Mouse (Mus musculus): ENCODE measurements around the gene Jak2. TPM values are rescaled to one million over a fixed set of nuclear protein-coding genes. Genes with fewer than 3 reads are reported as not detected.
A peak's percentile ranks its signal among the peaks of the same experiment; 100 is the strongest.

Gene Jak2
- polyA plus RNA-seq, 1 experiment from 2014 or later = 9.8 TPM

DNA sequence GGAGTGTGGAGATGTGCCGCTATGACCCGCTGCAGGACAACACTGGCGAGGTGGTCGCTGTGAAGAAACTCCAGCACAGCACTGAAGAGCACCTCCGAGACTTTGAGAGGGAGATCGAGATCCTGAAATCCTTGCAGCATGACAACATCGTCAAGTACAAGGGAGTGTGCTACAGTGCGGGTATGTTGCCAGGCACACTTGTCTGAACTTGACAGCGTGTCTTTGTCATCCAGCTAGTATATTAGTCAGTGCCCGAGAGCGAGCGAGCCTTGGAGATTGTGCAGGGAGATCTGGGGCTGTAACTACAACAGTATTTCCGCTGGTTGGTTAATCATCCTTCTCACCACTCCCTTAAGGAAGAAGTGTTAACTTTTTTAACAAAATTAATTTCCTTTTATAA lies 49.3 kb downstream of the Jak2 start:
- no peaks in the 10 kb centered on the region for H3K9me3 ChIP-seq (replicated peaks; ENCODE audit: control insufficient read depth, low read length)
- 91% methylated on average over 13 of the region's 13 CpGs for WGBS (ENCODE audit: insufficient replicate concordance)
- no peak overlapping the region for H3K4me3 ChIP-seq (ENCODE audit: low read depth, low read length)
- ATAC-seq (replicated peaks; ENCODE audit: insufficient number of reproducible peaks, low FRiP score, low TSS enrichment) = no peak
- H3K9ac ChIP-seq (ENCODE audit: low read depth, low read length) = no peak overlapping the region
- H3K4me1 ChIP-seq (ENCODE audit: control insufficient read depth, insufficient read depth, low read length) = no peaks in the 10 kb centered on the region
- no peaks in the 10 kb centered on the region for H3K27me3 ChIP-seq (ENCODE audit: control insufficient read depth, insufficient read depth, low read length)
- H3K27ac ChIP-seq (ENCODE audit: low read depth, low read length) = no peak overlapping the region
- H3K36me3 ChIP-seq (ENCODE audit: control insufficient read depth, insufficient read depth, low read length) = peaks cover 3% of the 10 kb centered on the region; the same call in 1 of the 2 replicates
- no peak overlapping the region for H3K4me2 ChIP-seq

- WGBS (ENCODE audit: insufficient replicate concordance) = 85% methylated on average over 2 of the region's 2 CpGs
- Histone ChIP-seq H3K4me1 (ENCODE audit: control insufficient read depth, insufficient read depth, low read length) (no peaks in the 10 kb centered on the region), H3K9me3 (replicated peaks; ENCODE audit: control insufficient read depth, low read length) (no peaks in the 10 kb centered on the region), H3K9ac (ENCODE audit: low read depth, low read length) (no peak overlapping the region), H3K4me3 (ENCODE audit: low read depth, low read length) (no peak overlapping the region), H3K36me3 (ENCODE audit: control insufficient read depth, insufficient read depth, low read length) (peaks cover 3% of the 10 kb centered on the region; the same call in 1 of the 2 replicates), H3K4me2 (no peak overlapping the region), H3K27ac (ENCODE audit: low read depth, low read length) (no peak overlapping the region), H3K27me3 (ENCODE audit: control insufficient read depth, insufficient read depth, low read length) (no peaks in the 10 kb centered on the region)
- ATAC-seq (replicated peaks; ENCODE audit: insufficient number of reproducible peaks, low FRiP score, low TSS enrichment) = no peak
Observed at GRCm38 (mm10) chr19:29302119-29302518, 50.5 kb downstream of the Jak2 start.

DNA sequence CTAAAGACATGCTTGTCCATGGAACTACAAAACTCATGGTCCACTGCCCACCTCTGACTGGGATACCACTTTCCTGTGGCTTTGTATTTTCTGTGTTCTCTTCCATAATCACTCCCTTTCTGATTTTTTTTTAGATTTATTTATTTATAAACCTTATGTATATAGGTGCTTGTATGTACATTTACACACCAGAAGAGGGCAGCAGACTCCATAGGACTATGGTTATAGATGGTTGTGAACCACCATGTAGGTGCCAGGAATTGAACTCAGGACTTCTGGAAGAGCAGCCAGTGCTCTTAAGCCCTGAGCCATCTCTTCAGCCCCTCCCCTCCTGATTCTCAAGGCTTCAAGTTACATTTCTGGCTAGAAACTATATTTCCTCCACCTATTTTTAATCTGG lies 57.2 kb downstream of the Jak2 start:
- H3K4me2 ChIP-seq = no peak overlapping the region

DNA sequence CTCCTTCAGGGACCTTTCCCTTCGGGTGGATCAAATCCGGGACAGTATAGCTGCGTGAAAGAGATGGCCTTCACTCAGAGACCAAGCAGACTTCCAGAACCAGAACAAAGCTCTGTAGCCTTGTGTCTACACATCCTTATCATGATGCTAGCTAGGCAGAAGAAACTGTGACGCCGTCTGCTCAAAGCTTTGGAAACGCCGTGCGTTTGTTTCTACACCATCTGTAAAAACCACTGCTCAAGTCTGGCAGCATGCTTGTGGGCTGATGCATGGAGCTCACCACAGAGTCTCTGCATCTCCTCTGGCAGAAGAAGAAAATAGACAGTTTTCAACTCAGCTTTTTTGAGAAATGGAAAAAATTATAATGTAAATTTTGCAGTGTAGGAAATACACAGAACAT lies 60.2 kb downstream of the Jak2 start:
- Histone ChIP-seq H3K4me3 (ENCODE audit: low read depth, low read length) (no peak overlapping the region), H3K36me3 (ENCODE audit: control insufficient read depth, insufficient read depth, low read length) (peaks cover 6% of the 10 kb centered on the region), H3K4me1 (ENCODE audit: control insufficient read depth, insufficient read depth, low read length) (no peaks in the 10 kb centered on the region), H3K4me2 (no peak overlapping the region), H3K27ac (ENCODE audit: low read depth, low read length) (no peak overlapping the region), H3K27me3 (ENCODE audit: control insufficient read depth, insufficient read depth, low read length) (no peaks in the 10 kb centered on the region), H3K9me3 (replicated peaks; ENCODE audit: control insufficient read depth, low read length) (0 out of 2 replicates have a peak, but pooled peaks cover 3% of the 10 kb centered on the region), H3K9ac (ENCODE audit: low read depth, low read length) (no peak overlapping the region)
- ATAC-seq (replicated peaks; ENCODE audit: insufficient number of reproducible peaks, low FRiP score, low TSS enrichment) = no peak
- WGBS (ENCODE audit: insufficient replicate concordance) = 87% methylated on average over 8 of the region's 8 CpGs

More for the DNA sequence above, 57.2 kb downstream of the Jak2 start:
- Histone ChIP-seq H3K27ac (ENCODE audit: low read depth, low read length) (no peak overlapping the region), H3K9me3 (replicated peaks; ENCODE audit: control insufficient read depth, low read length) (no peaks in the 10 kb centered on the region), H3K4me1 (ENCODE audit: control insufficient read depth, insufficient read depth, low read length) (no peaks in the 10 kb centered on the region), H3K9ac (ENCODE audit: low read depth, low read length) (no peak overlapping the region), H3K4me3 (ENCODE audit: low read depth, low read length) (no peak overlapping the region), H3K27me3 (ENCODE audit: control insufficient read depth, insufficient read depth, low read length) (no peaks in the 10 kb centered on the region), H3K36me3 (ENCODE audit: control insufficient read depth, insufficient read depth, low read length) (peaks cover 3% of the 10 kb centered on the region; the same call in 1 of the 2 replicates)
- no peak for ATAC-seq (replicated peaks; ENCODE audit: insufficient number of reproducible peaks, low FRiP score, low TSS enrichment)

DNA sequence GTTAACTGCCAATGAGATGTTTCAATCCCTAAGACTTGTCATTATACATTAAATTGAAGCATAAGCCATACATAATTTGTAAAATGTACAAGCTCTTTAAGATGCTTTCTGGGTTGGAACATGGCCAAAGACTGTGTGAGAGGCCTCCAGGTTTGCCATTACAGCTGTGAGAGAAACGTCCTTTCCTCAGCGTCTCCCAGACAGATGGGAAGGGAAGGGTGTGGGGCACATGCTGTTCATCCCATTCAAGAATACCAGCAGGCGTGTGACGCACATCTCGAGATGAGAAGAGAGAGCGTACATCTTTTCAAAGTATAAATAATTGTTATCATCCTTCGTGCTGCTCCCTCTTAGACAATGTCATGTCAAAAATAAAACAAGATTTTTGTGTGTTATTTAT lies 61.0 kb downstream of the Jak2 start:
- WGBS (ENCODE audit: insufficient replicate concordance) = 79% methylated on average over 7 of the region's 7 CpGs
- Histone ChIP-seq H3K9me3 (replicated peaks; ENCODE audit: control insufficient read depth, low read length) (0 out of 2 replicates have a peak, but pooled peaks cover 3% of the 10 kb centered on the region), H3K4me3 (ENCODE audit: low read depth, low read length) (no peak overlapping the region), H3K27me3 (ENCODE audit: control insufficient read depth, insufficient read depth, low read length) (no peaks in the 10 kb centered on the region), H3K4me1 (ENCODE audit: control insufficient read depth, insufficient read depth, low read length) (no peaks in the 10 kb centered on the region), H3K9ac (ENCODE audit: low read depth, low read length) (no peak overlapping the region), H3K4me2 (no peak overlapping the region), H3K27ac (ENCODE audit: low read depth, low read length) (no peak overlapping the region), H3K36me3 (ENCODE audit: control insufficient read depth, insufficient read depth, low read length) (peaks cover 6% of the 10 kb centered on the region)
- no peak for ATAC-seq (replicated peaks; ENCODE audit: insufficient number of reproducible peaks, low FRiP score, low TSS enrichment)

DNA sequence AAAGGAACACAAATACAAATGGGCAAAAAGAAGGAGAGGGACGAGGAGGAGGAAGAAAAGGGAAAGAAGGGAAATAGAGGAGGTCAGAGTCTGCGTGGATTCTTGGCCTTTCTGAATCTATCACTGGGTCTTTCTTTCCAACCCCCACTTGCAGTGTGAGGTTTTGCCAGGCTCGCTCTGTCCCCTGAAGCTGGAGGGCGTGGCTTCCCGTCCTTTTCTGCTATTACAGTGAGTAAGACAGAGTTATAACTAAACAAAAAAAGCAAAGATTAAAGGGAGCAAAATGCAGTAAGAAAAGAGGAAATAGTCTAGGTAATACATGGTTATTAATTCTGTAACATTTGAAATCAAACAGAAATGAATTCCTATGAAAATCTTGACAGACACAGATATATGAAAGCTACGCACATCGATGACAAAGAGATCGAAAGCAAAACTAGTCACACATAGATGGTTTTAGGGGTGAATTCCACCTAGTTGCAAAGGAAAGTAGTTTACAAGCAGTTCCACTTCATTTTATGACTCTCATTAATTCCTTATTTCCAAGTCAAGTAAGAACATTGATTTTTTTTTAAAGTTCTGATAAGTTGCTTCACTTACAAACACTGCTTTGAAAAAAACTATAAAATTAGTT lies 71.9 kb downstream of the Jak2 start:
- 76% methylated on average over 8 of the region's 8 CpGs for WGBS (ENCODE audit: insufficient replicate concordance)
- no peak overlapping the region for H3K27ac ChIP-seq (ENCODE audit: low read depth, low read length)
- H3K4me1 ChIP-seq (ENCODE audit: control insufficient read depth, insufficient read depth, low read length) = no peaks in the 10 kb centered on the region
- no peak overlapping the region for H3K9ac ChIP-seq (ENCODE audit: low read depth, low read length)
- no peaks in the 10 kb centered on the region for H3K36me3 ChIP-seq (ENCODE audit: control insufficient read depth, insufficient read depth, low read length)
- H3K4me3 ChIP-seq (ENCODE audit: low read depth, low read length) = no peak overlapping the region
- no peak for ATAC-seq (replicated peaks; ENCODE audit: insufficient number of reproducible peaks, low FRiP score, low TSS enrichment)
- H3K4me2 ChIP-seq = no peak overlapping the region
- no peaks in the 10 kb centered on the region for H3K9me3 ChIP-seq (replicated peaks; ENCODE audit: control insufficient read depth, low read length)
- H3K27me3 ChIP-seq (ENCODE audit: control insufficient read depth, insufficient read depth, low read length) = no peaks in the 10 kb centered on the region

DNA sequence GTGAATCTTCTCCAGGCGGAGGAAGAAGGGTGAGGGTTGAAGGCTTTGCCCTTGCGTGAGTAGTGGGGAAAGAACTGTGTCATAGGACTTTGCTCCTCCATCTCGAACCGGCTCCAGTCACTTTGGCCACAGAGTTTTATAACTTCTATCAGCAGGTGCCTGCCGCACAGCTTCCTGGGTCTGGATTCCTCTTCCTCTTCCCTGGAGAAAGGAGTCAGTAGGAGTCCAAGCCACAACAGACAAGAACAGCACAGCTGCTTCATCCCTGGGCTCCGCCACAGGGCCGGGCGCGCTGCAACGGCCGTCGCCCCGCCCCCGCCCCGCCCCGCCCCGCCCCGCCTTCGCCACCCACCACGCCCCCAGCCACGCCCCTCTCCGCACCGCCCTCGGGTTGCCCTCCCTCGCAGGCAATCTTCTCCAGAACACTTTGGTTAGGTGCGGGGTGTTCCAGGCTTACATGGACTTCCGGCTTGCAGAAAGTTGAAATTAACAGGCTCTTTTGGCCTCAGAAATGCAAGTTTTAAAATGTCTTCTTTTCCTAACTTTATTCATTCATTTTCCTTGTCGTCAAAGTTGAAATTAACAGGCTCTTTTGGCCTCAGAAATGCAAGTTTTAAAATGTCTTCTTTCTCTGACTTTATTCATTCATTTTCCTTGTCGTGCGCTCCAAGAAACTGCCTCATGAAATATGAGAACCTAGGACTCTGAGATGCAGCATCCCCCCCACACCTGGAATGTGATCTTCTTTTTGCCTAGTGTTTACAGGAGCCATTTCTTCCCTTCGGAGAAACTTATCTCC lies 73.6 kb downstream of the Jak2 start, which contains the start of gene Insl6:
TSS of gene Insl6 (minus strand) at position 304 of the 799 bp plus-strand sequence.
- no peaks in the 10 kb centered on the region for H3K9me3 ChIP-seq (replicated peaks; ENCODE audit: control insufficient read depth, low read length)
- ATAC-seq (replicated peaks; ENCODE audit: insufficient number of reproducible peaks, low FRiP score, low TSS enrichment) = peak; percentile 89
- peak within 1 kb of the TSS; percentile 39; the same call in 1 of the 2 replicates for H3K9ac ChIP-seq (ENCODE audit: low read depth, low read length)
- no peaks in the 10 kb centered on the region for H3K27me3 ChIP-seq (ENCODE audit: control insufficient read depth, insufficient read depth, low read length)
- H3K36me3 ChIP-seq (ENCODE audit: control insufficient read depth, insufficient read depth, low read length) = no peaks in the 10 kb centered on the region
- peak within 1 kb of the TSS; percentile 59 for H3K4me2 ChIP-seq
- peak within 1 kb of the TSS; percentile 31 for H3K4me3 ChIP-seq (ENCODE audit: low read depth, low read length)
- H3K27ac ChIP-seq (ENCODE audit: low read depth, low read length) = 0 out of 2 replicates have a peak within 1 kb of the TSS, but pooled peaks have one; percentile 5
- no peaks in the 10 kb centered on the region for H3K4me1 ChIP-seq (ENCODE audit: control insufficient read depth, insufficient read depth, low read length)
- 5% methylated on average over 26 of the region's 31 CpGs for WGBS (ENCODE audit: insufficient replicate concordance)

DNA sequence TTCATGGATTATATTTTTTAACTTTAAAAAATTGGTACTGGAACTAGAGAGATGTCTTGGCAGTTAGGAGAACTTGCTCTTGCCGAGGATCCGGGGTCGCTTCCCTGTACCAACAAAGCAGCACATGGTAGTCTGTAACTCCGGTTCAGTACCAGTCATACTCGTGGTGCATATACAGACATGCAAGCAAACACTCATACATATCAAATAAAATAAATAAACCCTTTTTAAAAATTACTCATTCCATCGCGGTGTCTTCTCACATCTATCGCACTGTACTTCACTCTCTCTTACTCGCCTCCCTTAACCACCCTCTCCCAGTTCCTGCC lies 74.2 kb downstream of the Jak2 start:
- no peak for ATAC-seq (replicated peaks; ENCODE audit: insufficient number of reproducible peaks, low FRiP score, low TSS enrichment)
- H3K36me3 ChIP-seq (ENCODE audit: control insufficient read depth, insufficient read depth, low read length) = no peaks in the 10 kb centered on the region
- no peak overlapping the region for H3K9ac ChIP-seq (ENCODE audit: low read depth, low read length)
- 0 out of 2 replicates have a peak overlapping the region, but pooled peaks have one; percentile 5 for H3K27ac ChIP-seq (ENCODE audit: low read depth, low read length)
- H3K4me3 ChIP-seq (ENCODE audit: low read depth, low read length) = peak overlapping the region; percentile 31
- no peaks in the 10 kb centered on the region for H3K27me3 ChIP-seq (ENCODE audit: control insufficient read depth, insufficient read depth, low read length)
- H3K4me1 ChIP-seq (ENCODE audit: control insufficient read depth, insufficient read depth, low read length) = no peaks in the 10 kb centered on the region
- H3K4me2 ChIP-seq = peak overlapping the region; percentile 59
- H3K9me3 ChIP-seq (replicated peaks; ENCODE audit: control insufficient read depth, low read length) = no peaks in the 10 kb centered on the region
- 62% methylated on average over 9 of the region's 9 CpGs for WGBS (ENCODE audit: insufficient replicate concordance)

Data from heart, embryonic 11.5 days (tissue).